Mouse (Mus musculus) ES-E14 (cell line): ENCODE results near the gene Crebrf.

Experiments
- HCFC1 ChIP-seq: IDR thresholded peaks from 2 replicates; pipeline ENCODE4 v1.6.1; 2012; ENCODE audit warnings: low read length, inconsistent platforms, borderline replicate concordance; ENCODE audit not compliant: insufficient read depth
- ZC3H11A ChIP-seq: IDR thresholded peaks from 2 replicates; pipeline ENCODE4 v1.6.1; 2012; ENCODE audit warnings: low read depth, mild to moderate bottlenecking, inconsistent platforms, low read length, borderline replicate concordance

DNA sequence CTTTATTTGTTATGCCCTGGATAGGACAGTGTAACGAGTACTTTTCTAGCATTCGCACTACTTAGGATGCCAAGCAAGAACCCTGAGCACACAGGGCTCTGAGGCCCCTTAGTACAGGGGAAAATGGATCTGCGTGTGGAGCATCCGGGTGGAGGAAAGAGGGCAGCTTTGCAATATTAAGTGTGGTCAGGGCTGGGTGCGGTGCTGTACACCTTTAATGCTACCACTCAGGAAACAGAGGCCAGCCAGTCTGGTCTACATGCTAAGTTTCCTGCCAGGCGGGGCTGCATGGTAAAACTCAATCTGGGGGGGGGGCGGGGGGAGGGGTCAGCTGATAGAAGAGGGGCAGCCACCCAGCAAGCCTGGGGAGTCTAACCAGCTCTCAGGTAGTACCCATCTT lies 79.9 kb downstream of the Crebrf start:
- no peak for TF ChIP-seq ZC3H11A
- TF ChIP-seq HCFC1: no peak
